Mouse (Mus musculus) liver, postnatal 0 days (tissue): ENCODE measurements around the gene Slc25a4.

Experiments
- CTCF ChIP-seq: sonication (generic); IDR thresholded peaks from 2 replicates; pipeline ENCODE4 v1.5.1; 2016; ENCODE audit warnings: antibody characterized with exemption, low read depth
- EP300 ChIP-seq: IDR thresholded peaks from 2 replicates; pipeline ENCODE4 v1.6.1; 2016; ENCODE audit warnings: antibody characterized with exemption, low read depth, mild to moderate bottlenecking

DNA sequence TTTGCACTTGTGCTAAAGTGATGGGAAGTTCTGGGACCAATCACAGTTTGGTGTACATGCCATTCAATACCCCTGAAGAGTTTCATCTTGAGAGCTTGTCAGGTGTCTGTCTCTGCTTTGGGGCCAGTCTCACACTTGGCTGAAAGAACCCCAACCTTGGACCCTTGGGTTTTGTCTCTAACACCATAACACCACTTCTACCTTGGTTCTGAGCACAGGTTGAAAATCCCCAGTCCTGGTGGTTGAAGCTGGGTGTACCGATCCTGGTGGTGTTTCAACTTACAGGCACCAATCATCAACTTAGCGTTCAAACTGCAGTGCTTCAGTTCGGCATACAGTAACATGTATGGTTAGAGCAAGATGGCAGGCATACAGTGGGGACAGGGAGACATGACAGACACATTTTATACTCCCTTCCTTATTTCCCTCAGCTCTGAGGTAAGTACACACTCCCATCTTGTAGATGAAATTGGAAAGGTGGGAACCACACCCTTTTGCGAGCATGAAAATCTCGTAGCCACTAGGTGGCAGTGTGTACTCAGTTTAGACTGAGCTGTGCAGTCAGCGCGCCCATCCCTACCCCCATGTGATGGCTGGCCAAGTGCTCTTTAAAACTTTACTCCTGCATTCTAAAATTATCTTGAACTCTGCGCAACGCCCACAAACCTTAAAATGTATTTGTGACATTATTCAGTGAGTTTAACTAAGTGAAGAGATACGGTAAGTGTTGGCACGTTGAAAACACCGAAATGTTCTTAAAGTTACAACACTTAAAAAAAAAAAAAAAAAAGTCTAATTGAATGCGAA lies 30.7 kb upstream of the Slc25a4 start:
- peak; percentile 89 for TF ChIP-seq CTCF
- no peak for TF ChIP-seq EP300
